Mouse (Mus musculus): ENCODE data around the gene Gm10322.

- no peak for TF ChIP-seq CTCF (IDR thresholded peaks at IDR 0.05; ENCODE audit: control insufficient read depth, insufficient read depth, low read length)
- no peak for TF ChIP-seq POLR2A (IDR thresholded peaks at IDR 0.05; ENCODE audit: borderline replicate concordance, control insufficient read depth, low read depth, low read length)
Observed at GRCm38 (mm10) chr10:59615411-59615810, 452 bp upstream of the Gm10322 start.

Data from bone marrow, adult 2 months (tissue).